Mouse (Mus musculus): ENCODE measurements around the gene Shisa9.

GRCm38 (mm10) chr16:12223537-12223936, 239.6 kb downstream of the Shisa9 start:
- TF ChIP-seq CTCF (IDR thresholded peaks at IDR 0.05; ENCODE audit: low read depth) (no peak), EP300 (IDR thresholded peaks at IDR 0.05; ENCODE audit: low read depth) (no peak)

All from liver, embryonic 14.5 days (tissue).